Comparison of ENCODE assay signal across 16 mouse cellular contexts in genomic region chr3:35273546-35273945, GRCm38 (mm10).
A peak's percentile ranks its signal among the peaks of the same experiment; 100 is the strongest.
DNase-seq lines count a peak whose midpoint lies in the region; ATAC-seq and TF ChIP-seq lines count a peak whose summit lies in the region.
"Had no signal": no experiment of that assay in that cellular context is flagged by ENCODE, and none has a peak within 500 bp of the region (broad histone marks: within the 10 kb centered on the region; RNA-seq: fewer than 3 reads in every experiment).

No protein-coding gene starts in this region.

- H3K27me3 ChIP-seq in kidney, adult 2 months (replicated peaks; ENCODE audit: control insufficient read depth, insufficient read depth, low read length) = no peaks in the 10 kb centered on the region; the same call in 1 of the 2 replicates
- H3K27me3 ChIP-seq: limb, embryonic 15.5 days; neural tube, embryonic 12.5 days had no signal

- ATAC-seq in frontal cortex, adult (ENCODE audit: low TSS enrichment) = peak; percentile 87
- ATAC-seq: activated CD4-positive, CD25-positive, alpha-beta regulatory T cell, adult 4 months; intestine, embryonic 16.5 days had no signal

- no peaks in the 10 kb centered on the region for H3K4me1 ChIP-seq in kidney, adult 2 months (ENCODE audit: control insufficient read depth, insufficient read depth, low read length)

- TF ChIP-seq POLR2A in kidney, adult 2 months (IDR thresholded peaks at IDR 0.05; ENCODE audit: low read depth, low read length) = no peak

- H3K27ac ChIP-seq in kidney, adult 2 months (ENCODE audit: insufficient read depth, low read depth, low read length) = no peak overlapping the region
- H3K27ac ChIP-seq: limb, embryonic 15.5 days; neural tube, embryonic 12.5 days had no signal

- WGBS in kidney, adult 2 months = 24% methylated on average over 5 of the region's 5 CpGs

- no peak overlapping the region for H3K4me3 ChIP-seq in kidney, adult 2 months (ENCODE audit: insufficient read depth, low read depth, low read length)
- H3K4me3 ChIP-seq: limb, embryonic 15.5 days; neural tube, embryonic 12.5 days had no signal

- no peak for TF ChIP-seq CTCF in kidney, adult 2 months (conservative IDR thresholded peaks at IDR 0.05; ENCODE audit: insufficient read depth, insufficient read length, low read depth, low read length)

- no peak for DNase-seq in frontal cortex, postnatal 10 days (ENCODE audit: low spot score in 2 of 2)
- DNase-seq in kidney, postnatal 10 days = peak; percentile 28
- DNase-seq in kidney, adult 2 months = no peak
- DNase-seq in right cerebral cortex, adult 18-20 months = peak; percentile 10
- no peak for DNase-seq in right cerebral cortex, postnatal 25 days
- peak; percentile 47 for DNase-seq in right cerebral cortex, postnatal 4 days
- DNase-seq in layer of hippocampus, postnatal 36 days = no peak
- DNase-seq: cerebellum, adult 8-10 months; lung, embryonic 14.5 days; retina, postnatal 1 day; thymus, postnatal 14 days had no signal

- H3K36me3 ChIP-seq in kidney, adult 2 months (ENCODE audit: control insufficient read depth, insufficient read depth, low read length) = no peaks in the 10 kb centered on the region
- H3K36me3 ChIP-seq: limb, embryonic 15.5 days; neural tube, embryonic 12.5 days had no signal

Comparison
In these comparisons a context has a peak if more than half of its experiments do, and no peak if none do; other contexts are left out.
1. DNase-seq: peak in kidney, postnatal 10 days (single experiment), right cerebral cortex, adult 18-20 months (single experiment) and right cerebral cortex, postnatal 4 days (single experiment); none in frontal cortex, postnatal 10 days (0 of 2), kidney, adult 2 months (single experiment), right cerebral cortex, postnatal 25 days (single experiment) and layer of hippocampus, postnatal 36 days (0 of 2).